Mouse (Mus musculus): ENCODE measurements around the gene Akt3.

GRCm38 (mm10) chr1:177248638-177249037 lies 9.4 kb downstream of the Akt3 start:
- TF ChIP-seq CTCF (conservative IDR thresholded peaks at IDR 0.05; ENCODE audit: low read length), result no peak
- no peak for TF ChIP-seq NANOG (IDR thresholded peaks at IDR 0.05; ENCODE audit: borderline replicate concordance, low read length)
- no peak for TF ChIP-seq POU5F1 (IDR thresholded peaks at IDR 0.05; ENCODE audit: borderline replicate concordance, low read length)

Data from E14TG2a.4 (cell line).